Mouse (Mus musculus) cerebellum, adult 2 months (tissue): ENCODE data around the gene Trhde.

Source experiments
- CTCF ChIP-seq: fragments of 200-500 bp; IDR thresholded peaks from 2 replicates; pipeline ENCODE4 v1.5.1; 2011; ENCODE audit warnings: low read depth, mild to moderate bottlenecking, control low read depth, low read length, moderate library complexity, borderline replicate concordance; ENCODE audit not compliant: insufficient read depth
- POLR2A ChIP-seq: fragments of 200-500 bp; IDR thresholded peaks from 2 replicates; pipeline ENCODE4 v1.6.1; 2011; ENCODE audit warnings: low read length, control low read depth, borderline replicate concordance; ENCODE audit not compliant: insufficient read depth

- no peak for TF ChIP-seq CTCF
- TF ChIP-seq POLR2A, result no peak
These were observed 223.2 kb downstream of the Trhde start for GRCm38 (mm10) chr10:114578926-114579325.
